ENCODE assay signal across 11 mouse cellular contexts in the genomic region with DNA sequence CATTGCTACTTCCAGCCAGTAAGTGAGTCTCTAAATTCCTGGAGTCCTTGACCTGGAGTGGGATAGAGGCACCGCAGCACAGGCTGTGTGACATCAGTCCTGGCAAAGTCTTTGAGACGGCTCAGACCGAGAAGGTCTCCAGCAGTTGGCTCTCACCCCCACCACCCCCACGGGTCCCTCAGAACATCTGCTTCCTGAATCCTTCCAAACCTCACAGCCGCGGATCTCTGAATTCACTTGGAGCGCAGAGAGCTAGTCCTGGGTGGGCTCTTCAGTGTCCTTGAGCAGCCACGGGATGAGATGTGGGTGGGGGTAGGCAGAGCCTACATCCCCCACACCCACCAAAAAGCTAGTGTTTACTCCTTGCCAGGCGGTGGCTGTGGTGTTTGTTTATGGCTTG. TPM values are rescaled to one million over a fixed set of nuclear protein-coding genes. Genes with fewer than 3 reads are reported as not detected.
A peak's percentile ranks its signal among the peaks of the same experiment; 100 is the strongest.
DNase-seq lines count a peak whose midpoint lies in the region; ATAC-seq lines count a peak whose summit lies in the region.
"Had no signal": no experiment of that assay in that cellular context is flagged by ENCODE, and none has a peak within 500 bp of the region (broad histone marks: within the 10 kb centered on the region; RNA-seq: fewer than 3 reads in every experiment).

No protein-coding gene starts in this region.

- no peak overlapping the region for H3K4me3 ChIP-seq in heart, embryonic 11.5 days (ENCODE audit: low read depth, low read length)
- H3K4me3 ChIP-seq in hindbrain, embryonic 12.5 days, result no peak overlapping the region
- H3K4me3 ChIP-seq: erythroblast, embryonic 14.5 days had no signal

- intact Hi-C loops in heart, postnatal 14 days (cut with DNase I), result no loop called here

- WGBS in heart, embryonic 11.5 days (ENCODE audit: insufficient replicate concordance), result 76% methylated on average over 9 of the region's 9 CpGs
- 86% methylated on average over 9 of the region's 9 CpGs for WGBS in hindbrain, embryonic 12.5 days

- H3K4me1 ChIP-seq in heart, embryonic 11.5 days (ENCODE audit: control insufficient read depth, insufficient read depth, low read length), result no peaks in the 10 kb centered on the region
- no peaks in the 10 kb centered on the region for H3K4me1 ChIP-seq in hindbrain, embryonic 12.5 days

- H3K27ac ChIP-seq in heart, embryonic 11.5 days (ENCODE audit: low read depth, low read length), result no peak overlapping the region
- H3K27ac ChIP-seq in hindbrain, embryonic 12.5 days, result no peak overlapping the region

- H3K9me3 ChIP-seq in heart, embryonic 11.5 days (replicated peaks; ENCODE audit: control insufficient read depth, low read length), result peaks cover 3% of the 10 kb centered on the region; the same call in 1 of the 2 replicates
- peaks cover 6% of the 10 kb centered on the region; the same call in 1 of the 2 replicates for H3K9me3 ChIP-seq in hindbrain, embryonic 12.5 days (replicated peaks)

- ATAC-seq in heart, embryonic 11.5 days (replicated peaks; ENCODE audit: insufficient number of reproducible peaks, low FRiP score, low TSS enrichment), result no peak
- no peak for ATAC-seq in activated CD4-positive, CD25-positive, alpha-beta regulatory T cell, adult 4 months
- no peak for ATAC-seq in hindbrain, embryonic 12.5 days (ENCODE audit: low FRiP score)

- H3K4me2 ChIP-seq in heart, embryonic 11.5 days, result no peak overlapping the region
- no peak overlapping the region for H3K4me2 ChIP-seq in hindbrain, embryonic 12.5 days (replicated peaks)

- peak; percentile 98 for DNase-seq in heart, adult 11 months
- DNase-seq in gastrocnemius, adult 18-20 months (ENCODE audit: low spot score), result peak; percentile 77
- peak; percentile 60 to 61 for DNase-seq in heart, postnatal 14 days
- peak; percentile 26 to 48 for DNase-seq in kidney, postnatal 25 days
- DNase-seq in MN1 (ENCODE audit: low spot score), result no peak
- DNase-seq: liver; midbrain, embryonic 14.5 days had no signal

- H3K27me3 ChIP-seq in heart, embryonic 11.5 days (ENCODE audit: control insufficient read depth, insufficient read depth, low read length), result peaks cover 8% of the 10 kb centered on the region; the same call in 1 of the 2 replicates
- H3K27me3 ChIP-seq in hindbrain, embryonic 12.5 days, result no peaks in the 10 kb centered on the region; the same call in 1 of the 2 replicates

- H3K36me3 ChIP-seq in heart, embryonic 11.5 days (ENCODE audit: control insufficient read depth, insufficient read depth, low read length), result no peaks in the 10 kb centered on the region
- no peaks in the 10 kb centered on the region for H3K36me3 ChIP-seq in hindbrain, embryonic 12.5 days

- H3K9ac ChIP-seq in heart, embryonic 11.5 days (ENCODE audit: low read depth, low read length), result no peak overlapping the region
- H3K9ac ChIP-seq in hindbrain, embryonic 12.5 days, result no peak overlapping the region

RNA-seq across cellular contexts. Expression of gene Hmcn2, which starts 57.2 kb away (rescaled TPM):
- 0.27 TPM in 1 of 2 replicates, not detected in the other for polyA plus RNA-seq in heart, embryonic 11.5 days (2014; fragmentation: Nextera tagmentation; extraction: Ambion mirVana)
- 10 to 100 TPM; 25.9 to 30.7 TPM for total RNA-seq in gastrocnemius, adult 18-20 months (2021)
- total RNA-seq in heart, postnatal 14 days (2021), result 10 to 100 TPM; 30.5 to 31.5 TPM
- under 1 TPM; 0.48 to 0.53 TPM for polyA plus RNA-seq in activated CD4-positive, CD25-positive, alpha-beta regulatory T cell, adult 4 months (2017; shearing (Covaris generic))
- 0.30 and 0.33 TPM in 2 replicates for polyA plus RNA-seq in hindbrain, embryonic 12.5 days (2016; fragmentation: Nextera tagmentation; extraction: Ambion mirVana)
- polyA plus RNA-seq: erythroblast, embryonic 14.5 days had no signal
